Mouse (Mus musculus) G1E-ER4 (cell line): Measurements from ENCODE around the gene Ppm1a. TPM values are rescaled to one million over a fixed set of nuclear protein-coding genes. Genes with fewer than 3 reads are reported as not detected.

Source experiments
- GATA1 ChIP-seq: IDR thresholded peaks from one replicate; pipeline ENCODE4 v1.8.0; 2012; ENCODE audit warnings: low read length, inconsistent platforms
- polyA plus RNA-seq: library from polyadenylated mRNA; stranded (reverse); fragments of >175 nt; gene quantifications from 2 replicates; pipeline ENCODE4 v1.2.3, GENCODE M21; 2012

Ppm1a gene
- polyA plus RNA-seq, 1 experiment, result 18.7 TPM

GRCm38 (mm10) chr12:72786986-72787385 is 29.7 kb downstream of the Ppm1a start:
- TF ChIP-seq GATA1, result no peak

- no peak for TF ChIP-seq GATA1
These were observed 33.3 kb downstream of the Ppm1a start for GRCm38 (mm10) chr12:72790538-72790937.

- TF ChIP-seq GATA1, result no peak
These were observed 35.3 kb downstream of the Ppm1a start for GRCm38 (mm10) chr12:72792320-72793091.

- TF ChIP-seq GATA1, result no peak
These were observed 36.7 kb downstream of the Ppm1a start for GRCm38 (mm10) chr12:72793983-72794382.

- no peak for TF ChIP-seq GATA1
These were observed 52.5 kb downstream of the Ppm1a start for GRCm38 (mm10) chr12:72809798-72810197.

- TF ChIP-seq GATA1, result no peak
These were observed 54.3 kb downstream of the Ppm1a start for GRCm38 (mm10) chr12:72811588-72811987.

GRCm38 (mm10) chr12:72820940-72821431 is 63.7 kb downstream of the Ppm1a start:
- no peak for TF ChIP-seq GATA1

GRCm38 (mm10) chr12:72821589-72821988 is 64.3 kb downstream of the Ppm1a start:
- no peak for TF ChIP-seq GATA1

GRCm38 (mm10) chr12:72825656-72826055 is 68.4 kb downstream of the Ppm1a start:
- TF ChIP-seq GATA1, result no peak

- no peak for TF ChIP-seq GATA1
These were observed 71.7 kb downstream of the Ppm1a start for GRCm38 (mm10) chr12:72828846-72829556.

GRCm38 (mm10) chr12:72829777-72830176 is 72.5 kb downstream of the Ppm1a start:
- TF ChIP-seq GATA1, result no peak

- no peak for TF ChIP-seq GATA1
These were observed 73.1 kb downstream of the Ppm1a start for GRCm38 (mm10) chr12:72830317-72830716.

GRCm38 (mm10) chr12:72831711-72832432 is 74.6 kb downstream of the Ppm1a start:
- TF ChIP-seq GATA1, result no peak

- no peak for TF ChIP-seq GATA1
These were observed 77.7 kb downstream of the Ppm1a start for GRCm38 (mm10) chr12:72834773-72835517.

- TF ChIP-seq GATA1, result no peak
These were observed 78.3 kb downstream of the Ppm1a start for GRCm38 (mm10) chr12:72835518-72836015.
